Mouse (Mus musculus) cerebellum, adult 2 months (tissue): ENCODE results near the gene Appl2.

Source experiments
- CTCF ChIP-seq: fragments of 200-500 bp; IDR thresholded peaks from 2 replicates; pipeline ENCODE4 v1.5.1; 2011; ENCODE audit warnings: low read depth, mild to moderate bottlenecking, control low read depth, low read length, moderate library complexity, borderline replicate concordance; ENCODE audit not compliant: insufficient read depth
- POLR2A ChIP-seq: fragments of 200-500 bp; IDR thresholded peaks from 2 replicates; pipeline ENCODE4 v1.6.1; 2011; ENCODE audit warnings: low read length, control low read depth, borderline replicate concordance; ENCODE audit not compliant: insufficient read depth

DNA sequence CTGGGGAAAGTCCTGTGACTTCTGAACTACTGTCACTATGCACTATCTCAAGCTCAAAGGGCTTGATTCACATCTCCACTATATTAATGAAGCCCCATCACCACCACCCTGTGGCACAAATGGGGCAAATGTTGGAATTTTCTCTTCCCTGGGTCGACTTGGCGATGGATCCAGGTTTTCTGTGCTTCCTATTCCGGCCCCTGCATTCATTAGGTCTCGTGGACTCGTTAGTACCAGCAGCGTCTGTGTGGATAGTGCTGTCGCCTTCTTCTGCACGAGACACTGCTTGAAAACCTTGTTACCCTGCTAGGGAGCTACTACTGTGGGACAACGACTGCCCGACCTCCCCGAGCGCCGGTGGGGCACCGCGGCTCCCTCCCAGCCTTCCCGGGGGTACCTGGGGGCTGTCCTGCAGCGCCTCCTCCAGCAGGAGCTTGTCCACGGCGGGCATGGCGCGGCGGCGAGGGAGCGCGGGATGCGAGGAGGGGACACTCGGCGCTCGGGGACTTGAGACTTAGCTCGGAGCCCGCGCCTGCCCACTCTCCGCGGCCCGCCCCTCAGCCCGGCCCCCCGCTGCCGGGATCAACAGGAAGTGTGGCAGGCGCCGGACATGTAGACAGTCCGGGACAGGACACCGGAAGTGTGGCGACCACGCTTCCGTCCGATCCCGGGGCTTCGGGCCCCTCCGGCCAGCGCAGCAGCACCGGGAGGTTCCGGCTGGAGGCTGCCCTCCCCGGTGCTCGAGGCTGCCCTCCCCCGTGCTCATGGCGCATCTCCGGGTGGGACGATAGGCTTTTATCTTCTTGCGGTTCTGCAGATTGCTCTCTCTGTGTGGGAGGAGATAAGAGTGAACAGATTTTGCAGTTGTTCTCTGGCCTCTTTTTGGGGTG lies at the start of gene Appl2:
- TF ChIP-seq CTCF (peak; percentile 10; the same call in 1 of the 2 replicates), POLR2A (peak; percentile 69)
